Mouse (Mus musculus) forebrain, embryonic 14.5 days (tissue): ENCODE results near the gene Rnf185. TPM values are rescaled to one million over a fixed set of nuclear protein-coding genes. Genes with fewer than 3 reads are reported as not detected.

Experiments used
- ATAC-seq: fragments of 200-750 bp; cut with Nextera tagmentation; 2 replicates; pipeline ENCODE4 v1.8.0; 2017; ENCODE audit warnings: mild to moderate bottlenecking, moderate library complexity
- DNase-seq: peaks from one replicate; pipeline ENCODE4 v3.0.0-alpha.2; 2015; ENCODE audit warnings: low spot score
- H3K27ac ChIP-seq: fragments of 300-500 bp; sonication (generic); 2 replicates; pipeline ENCODE4 v1.5.1; 2014; ENCODE audit warnings: low read depth, mild to moderate bottlenecking, control low read depth, low read length, moderate library complexity
- H3K27me3 ChIP-seq: fragments of 300-500 bp; sonication (generic); replicated peaks from 2 replicates; pipeline ENCODE4 v1.6.1; 2014; ENCODE audit warnings: low read length, control low read depth, mixed read lengths; ENCODE audit not compliant: control insufficient read depth, insufficient read depth
- H3K36me3 ChIP-seq: fragments of 300-500 bp; sonication (generic); 2 replicates; pipeline ENCODE4 v1.6.1; 2014; ENCODE audit warnings: low read length, control low read depth; ENCODE audit not compliant: control insufficient read depth, insufficient read depth
- H3K4me1 ChIP-seq: fragments of 300-500 bp; sonication (generic); 2 replicates; pipeline ENCODE4 v1.6.1; 2014; ENCODE audit warnings: antibody characterized with exemption, low read length, control low read depth; ENCODE audit not compliant: control insufficient read depth, insufficient read depth
- H3K4me2 ChIP-seq: fragments of 300-500 bp; sonication (generic); 2 replicates; pipeline ENCODE4 v1.6.1; 2014; ENCODE audit warnings: mild to moderate bottlenecking, control low read depth, low read length
- H3K4me3 ChIP-seq: fragments of 300-500 bp; sonication (generic); 2 replicates; pipeline ENCODE4 v1.5.1; 2014; ENCODE audit warnings: low read depth, low read length, control low read depth
- H3K9ac ChIP-seq: fragments of 300-500 bp; sonication (generic); 2 replicates; pipeline ENCODE4 v1.6.1; 2014; ENCODE audit warnings: mild to moderate bottlenecking, low read length, control low read depth, moderate library complexity
- H3K9me3 ChIP-seq: fragments of 300-500 bp; sonication (generic); replicated peaks from 2 replicates; pipeline ENCODE4 v1.6.1; 2016; ENCODE audit warnings: low read length, control low read depth, mixed read lengths; ENCODE audit not compliant: control insufficient read depth
- WGBS: fragments of 180-500 bp; shearing (Covaris S2); extraction: QIAGEN DNeasy Blood & Tissue Kit; methylation state at CpG from one replicate; pipeline ENCODE4 v1.1.7; 2014; 5-methylcytosine and 5-hydroxymethylcytosine counted together
- polyA plus RNA-seq: library from polyadenylated mRNA; unstranded; fragments of >200 nt; fragmentation: Nextera tagmentation; extraction: Ambion mirVana; gene quantifications from 2 replicates; pipeline ENCODE4 v1.2.1, GENCODE M21; 2014

The Rnf185 gene
- polyA plus RNA-seq, 1 experiment from 2014 or later: 56.2 TPM

DNA sequence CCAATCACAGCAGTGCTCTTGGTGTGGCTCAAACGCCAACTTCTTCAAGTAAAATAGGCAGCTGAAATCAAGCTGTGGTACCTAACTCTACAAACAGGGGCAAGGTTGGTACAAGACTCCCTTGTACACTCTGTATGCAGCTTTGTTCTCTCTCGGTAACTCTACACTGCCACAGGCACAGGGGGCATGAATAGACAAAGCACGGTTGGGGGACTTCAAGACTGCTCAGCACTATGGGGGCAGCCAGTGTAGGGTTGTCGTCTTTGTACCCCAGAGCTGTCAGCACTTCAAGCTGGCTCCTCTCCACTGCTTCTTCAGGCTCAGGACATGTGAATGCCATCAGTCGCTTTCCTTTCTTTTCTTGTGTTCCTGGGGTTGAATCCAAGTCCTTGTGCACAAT lies 57.6 kb downstream of the Rnf185 start:
- WGBS: 29% methylated on average over 5 of the region's 5 CpGs
- no peak overlapping the region for H3K27ac ChIP-seq

DNA sequence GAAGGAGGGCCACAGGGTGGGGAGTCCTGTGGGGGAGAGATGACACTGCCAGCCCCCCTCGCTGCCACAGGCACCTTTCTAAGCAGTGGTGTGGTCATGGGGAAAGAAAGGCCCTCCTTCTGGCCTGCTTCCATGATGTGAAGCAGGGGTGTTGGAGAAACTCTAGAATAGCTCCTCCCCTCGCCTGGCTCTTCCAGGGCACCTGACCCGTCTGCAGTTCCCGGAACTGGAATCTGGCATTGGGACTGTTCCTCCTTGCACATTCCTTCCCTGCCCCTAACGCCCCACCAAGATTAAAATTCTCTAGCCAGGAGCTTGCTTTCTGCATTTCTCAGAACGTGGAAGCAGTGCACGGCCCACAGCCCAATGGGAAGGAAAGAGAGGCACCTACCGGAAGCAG lies 59.6 kb downstream of the Rnf185 start:
- WGBS: 79% methylated on average over 8 of the region's 8 CpGs
- no peaks in the 10 kb centered on the region for H3K27me3 ChIP-seq
- H3K4me2 ChIP-seq: no peak overlapping the region
- ATAC-seq (no peak), DNase-seq (no peak)
- no peaks in the 10 kb centered on the region for H3K36me3 ChIP-seq
- H3K4me3 ChIP-seq: no peak overlapping the region
- H3K9ac ChIP-seq: no peak overlapping the region
- no peaks in the 10 kb centered on the region for H3K9me3 ChIP-seq
- peaks cover 15% of the 10 kb centered on the region for H3K4me1 ChIP-seq
- no peak overlapping the region for H3K27ac ChIP-seq

More for the DNA sequence above, 57.6 kb downstream of the Rnf185 start:
- DNase-seq: peak; percentile 8
- H3K4me2 ChIP-seq: no peak overlapping the region
- no peak overlapping the region for H3K9ac ChIP-seq
- peaks cover 15% of the 10 kb centered on the region for H3K4me1 ChIP-seq
- H3K27me3 ChIP-seq: no peaks in the 10 kb centered on the region
- H3K4me3 ChIP-seq: no peak overlapping the region
- H3K9me3 ChIP-seq: no peaks in the 10 kb centered on the region
- H3K36me3 ChIP-seq: no peaks in the 10 kb centered on the region
- no peak for ATAC-seq

DNA sequence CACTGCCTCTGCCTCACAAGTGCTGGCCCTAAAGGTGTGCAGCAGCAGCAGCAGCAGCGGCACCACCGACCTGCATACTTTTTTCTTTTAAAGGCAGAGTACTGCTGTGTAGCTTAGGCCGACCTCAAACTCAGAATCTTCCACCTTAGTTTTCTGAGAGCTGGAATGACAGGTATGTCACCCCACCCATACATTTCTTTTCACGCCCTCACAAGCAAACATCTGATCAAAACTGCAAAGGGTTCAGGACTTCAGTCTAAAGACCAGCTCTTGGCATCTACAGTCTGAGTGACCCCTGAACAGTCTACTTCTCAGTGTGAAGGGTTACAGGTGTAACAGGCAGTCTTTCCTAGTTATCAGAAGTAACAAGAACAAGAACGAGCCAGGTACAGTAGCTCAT lies 61.4 kb downstream of the Rnf185 start:
- H3K4me1 ChIP-seq: 0 out of 2 replicates have a peak, but pooled peaks cover 3% of the 10 kb centered on the region
- no peaks in the 10 kb centered on the region for H3K27me3 ChIP-seq
- 93% methylated on average over 5 of the region's 5 CpGs for WGBS
- no peak overlapping the region for H3K27ac ChIP-seq
- no peaks in the 10 kb centered on the region for H3K9me3 ChIP-seq
- no peak overlapping the region for H3K4me2 ChIP-seq
- no peak overlapping the region for H3K9ac ChIP-seq
- H3K36me3 ChIP-seq: no peaks in the 10 kb centered on the region
- DNase-seq (no peak), ATAC-seq (no peak)
- no peak overlapping the region for H3K4me3 ChIP-seq

DNA sequence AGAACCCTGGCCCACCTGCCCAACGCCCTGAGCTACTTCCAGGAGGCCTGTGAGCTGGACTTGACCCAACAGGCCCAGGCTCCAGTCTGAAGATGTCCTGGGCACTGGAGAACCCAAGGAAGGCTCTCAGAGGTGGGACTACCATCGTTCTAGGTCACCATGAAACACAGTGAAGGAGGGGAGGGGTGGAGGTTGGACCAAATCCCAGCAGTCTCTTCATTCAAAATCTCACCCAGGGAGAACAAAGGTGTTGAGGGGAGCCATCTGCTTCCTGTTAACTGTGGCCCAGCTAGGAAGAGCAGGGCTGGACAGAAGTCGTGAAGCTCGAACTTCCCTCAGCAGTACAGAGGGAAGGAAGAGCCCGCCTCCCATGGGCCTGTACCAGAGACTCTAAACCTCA lies 62.2 kb downstream of the Rnf185 start:
- no peaks in the 10 kb centered on the region for H3K27me3 ChIP-seq
- no peaks in the 10 kb centered on the region for H3K9me3 ChIP-seq
- ATAC-seq (no peak), DNase-seq (no peak)
- no peak overlapping the region for H3K27ac ChIP-seq
- no peak overlapping the region for H3K4me3 ChIP-seq
- H3K36me3 ChIP-seq: no peaks in the 10 kb centered on the region
- H3K4me2 ChIP-seq: no peak overlapping the region
- WGBS: 72% methylated on average over 5 of the region's 5 CpGs
- H3K9ac ChIP-seq: no peak overlapping the region
- 0 out of 2 replicates have a peak, but pooled peaks cover 3% of the 10 kb centered on the region for H3K4me1 ChIP-seq

DNA sequence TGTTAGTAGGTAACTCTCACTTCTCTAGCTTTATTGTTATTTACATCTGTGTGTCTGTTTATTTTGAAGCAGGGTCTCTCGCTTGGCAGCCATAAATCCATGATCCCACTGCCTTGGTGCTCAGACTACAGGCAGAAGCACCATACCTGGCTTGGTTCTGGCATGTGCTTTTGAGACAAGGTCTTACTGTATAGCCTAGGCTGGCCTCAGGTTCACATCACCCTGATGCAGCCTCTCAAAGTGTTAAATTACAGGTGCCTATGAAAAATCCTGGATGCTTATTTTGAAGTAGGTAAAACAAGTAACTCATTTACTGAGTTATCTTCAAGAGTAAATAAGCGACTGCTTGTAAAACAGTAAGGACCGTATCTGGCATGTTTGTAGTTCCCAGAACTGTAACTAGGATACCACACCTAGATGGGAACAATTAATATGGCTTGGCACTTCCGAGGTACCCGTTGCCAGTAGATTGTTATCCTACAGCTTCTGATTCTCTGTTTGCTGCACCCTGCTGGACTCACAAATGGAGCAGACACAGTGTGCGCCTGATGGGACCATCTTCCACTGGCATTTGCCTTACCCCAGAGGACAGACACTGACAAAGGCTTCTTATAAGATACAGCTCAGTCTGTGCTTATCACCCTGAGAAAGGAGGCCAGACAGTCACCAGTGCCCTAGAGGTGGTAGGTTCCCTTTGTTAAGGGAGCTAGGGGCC lies 64.5 kb downstream of the Rnf185 start:
- Histone ChIP-seq H3K4me3 (no peak overlapping the region), H3K4me2 (no peak overlapping the region), H3K9me3 (no peaks in the 10 kb centered on the region), H3K27me3 (no peaks in the 10 kb centered on the region), H3K36me3 (no peaks in the 10 kb centered on the region; the same call in 1 of the 2 replicates), H3K27ac (no peak overlapping the region), H3K9ac (no peak overlapping the region), H3K4me1 (no peaks in the 10 kb centered on the region)
- 84% methylated on average over 6 of the region's 6 CpGs for WGBS
- ATAC-seq (no peak), DNase-seq (no peak)

DNA sequence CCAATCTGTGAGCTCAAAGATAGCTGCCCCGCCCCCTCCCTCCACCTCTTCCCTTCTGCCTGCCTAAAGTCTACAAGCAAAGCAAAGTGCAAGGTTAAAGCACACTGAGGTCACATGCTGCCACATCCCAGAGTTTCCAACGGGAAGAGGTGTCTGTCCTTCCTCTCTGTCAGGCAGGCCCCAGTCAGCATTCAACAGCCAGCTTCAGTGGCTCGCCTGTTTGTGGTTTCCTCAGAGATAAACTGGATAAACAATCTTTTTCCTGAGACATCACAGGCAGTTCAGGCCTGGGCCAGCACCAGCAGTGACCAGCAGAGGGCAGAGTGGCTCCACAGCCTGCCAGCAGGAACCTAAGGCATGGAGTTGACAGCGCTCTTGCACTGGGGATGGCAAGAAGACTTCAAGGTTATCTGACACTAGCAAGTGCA lies 65.2 kb downstream of the Rnf185 start:
- ATAC-seq: peak; percentile 86
- no peaks in the 10 kb centered on the region for H3K9me3 ChIP-seq
- WGBS: 31% methylated on average over 4 of the region's 4 CpGs
- no peak overlapping the region for H3K4me3 ChIP-seq
- H3K27ac ChIP-seq: no peak overlapping the region
- H3K4me2 ChIP-seq: no peak overlapping the region
- H3K27me3 ChIP-seq: no peaks in the 10 kb centered on the region
- H3K4me1 ChIP-seq: no peaks in the 10 kb centered on the region
- peak; percentile 80 for DNase-seq
- H3K36me3 ChIP-seq: no peaks in the 10 kb centered on the region; the same call in 1 of the 2 replicates
- no peak overlapping the region for H3K9ac ChIP-seq

DNA sequence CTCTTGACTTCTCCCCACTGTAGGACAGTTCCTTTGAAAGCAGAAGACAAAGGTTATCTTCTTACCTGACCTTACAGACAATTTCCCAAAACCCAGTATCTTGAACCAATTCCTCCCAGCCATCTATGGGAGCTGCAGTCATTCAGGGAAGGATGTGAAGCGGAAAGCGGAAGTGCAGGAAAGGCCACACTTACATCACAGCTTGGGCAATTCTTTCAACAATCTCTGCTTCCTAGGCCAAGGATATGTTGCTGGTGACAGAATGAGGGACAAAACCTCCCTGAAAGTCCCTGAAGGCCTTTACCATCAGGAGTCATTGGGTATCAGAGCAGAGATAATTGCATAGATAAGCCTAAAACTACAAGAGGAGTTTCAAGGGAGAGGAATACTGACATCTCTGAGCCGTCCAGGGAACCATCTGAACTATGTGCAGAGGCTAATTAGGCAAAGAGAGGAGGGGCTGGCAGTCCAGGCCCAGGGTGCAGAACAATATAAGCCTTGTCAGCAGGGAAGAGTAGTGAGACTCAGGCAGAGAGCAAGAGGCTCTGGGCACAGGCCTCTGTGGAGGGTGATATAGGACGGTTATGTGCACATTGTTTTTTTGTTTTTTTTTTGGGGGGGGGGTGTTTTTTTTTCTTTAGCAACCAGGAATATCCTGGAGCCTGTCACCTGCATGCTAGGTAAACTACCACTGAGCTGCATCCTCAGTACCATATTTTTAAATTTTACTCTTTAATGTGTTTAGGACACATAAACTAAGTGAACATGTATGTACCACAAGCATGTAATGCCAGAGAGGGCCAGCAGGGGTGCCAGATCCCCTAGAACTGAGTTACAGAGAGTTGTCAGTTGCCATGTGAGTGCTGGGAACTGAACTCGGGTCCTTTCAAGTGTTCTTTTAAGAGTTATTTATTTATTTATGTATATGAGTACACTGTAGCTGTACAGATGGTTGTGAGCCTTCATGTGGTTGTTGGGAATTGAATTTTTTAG lies 69.3 kb downstream of the Rnf185 start:
- 0 out of 2 replicates have a peak, but pooled peaks have one; percentile 40 for ATAC-seq
- H3K4me3 ChIP-seq: no peak overlapping the region
- no peaks in the 10 kb centered on the region for H3K4me1 ChIP-seq
- no peak overlapping the region for H3K9ac ChIP-seq
- no peaks in the 10 kb centered on the region for H3K9me3 ChIP-seq
- 60% methylated on average over 5 of the region's 5 CpGs for WGBS
- no peak overlapping the region for H3K4me2 ChIP-seq
- no peaks in the 10 kb centered on the region; the same call in 1 of the 2 replicates for H3K36me3 ChIP-seq
- DNase-seq: no peak
- no peaks in the 10 kb centered on the region for H3K27me3 ChIP-seq
- 0 out of 2 replicates have a peak overlapping the region, but pooled peaks have one; percentile 24 for H3K27ac ChIP-seq

DNA sequence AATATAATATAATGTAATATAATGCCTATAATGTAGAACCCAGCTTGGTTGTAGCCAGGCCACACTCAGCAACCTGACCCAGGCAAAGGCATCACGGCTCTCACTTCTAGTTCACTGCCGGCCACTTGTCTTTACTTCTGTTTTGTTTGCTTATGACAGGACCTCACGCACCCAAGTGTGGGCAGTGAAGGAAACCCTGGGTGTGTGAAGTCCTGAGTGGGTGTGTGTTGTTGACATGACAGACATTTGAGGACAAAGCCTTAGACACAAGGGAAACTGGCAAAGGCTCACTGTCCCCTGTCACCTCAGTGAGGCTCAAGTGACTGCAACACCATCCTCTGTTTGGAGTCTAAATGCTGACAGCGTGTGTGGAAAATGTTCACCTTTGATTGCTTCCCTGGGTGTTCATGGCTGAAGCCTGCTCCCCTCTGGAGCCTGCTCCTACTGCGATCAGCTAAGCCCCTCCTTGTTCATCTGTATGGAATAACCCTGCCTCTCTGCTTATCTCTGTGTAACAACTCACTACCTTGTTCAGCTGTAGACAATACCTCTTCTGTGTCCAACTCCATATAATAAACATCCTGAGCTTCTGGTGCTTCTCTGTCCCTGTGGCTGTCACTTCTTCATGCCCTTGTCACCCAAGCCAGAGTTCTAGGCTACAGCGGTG lies 70.9 kb downstream of the Rnf185 start:
- H3K4me2 ChIP-seq: no peak overlapping the region
- H3K4me1 ChIP-seq: no peaks in the 10 kb centered on the region
- H3K36me3 ChIP-seq: no peaks in the 10 kb centered on the region; the same call in 1 of the 2 replicates
- WGBS: 96% methylated on average over 6 of the region's 6 CpGs
- ATAC-seq (no peak), DNase-seq (no peak)
- H3K27me3 ChIP-seq: no peaks in the 10 kb centered on the region
- H3K9ac ChIP-seq: no peak overlapping the region
- H3K4me3 ChIP-seq: no peak overlapping the region
- H3K27ac ChIP-seq: no peak overlapping the region
- no peaks in the 10 kb centered on the region for H3K9me3 ChIP-seq
